Mouse (Mus musculus) embryonic facial prominence, embryonic 14.5 days (tissue): Measurements from ENCODE around the gene Pcnx3. TPM values are rescaled to one million over a fixed set of nuclear protein-coding genes. Genes with fewer than 3 reads are reported as not detected.

Experiments
- ATAC-seq: fragments of 200-750 bp; cut with Nextera tagmentation; 2 replicates; pipeline ENCODE4 v1.8.0; 2017; ENCODE audit warnings: low read depth, moderate number of reproducible peaks, moderate TSS enrichment
- DNase-seq: peaks from one replicate; pipeline ENCODE4 v3.0.0-alpha.2; 2015; ENCODE audit warnings: low spot score
- H3K27ac ChIP-seq: fragments of 300-500 bp; sonication (generic); replicated peaks from 2 replicates; pipeline ENCODE4 v1.5.1; 2014; ENCODE audit warnings: low read depth, mild to moderate bottlenecking, low read length, moderate library complexity
- H3K27me3 ChIP-seq: fragments of 300-500 bp; sonication (generic); replicated peaks from 2 replicates; pipeline ENCODE4 v1.6.1; 2014; ENCODE audit warnings: low read length; ENCODE audit not compliant: control insufficient read depth, insufficient read depth
- H3K36me3 ChIP-seq: fragments of 300-500 bp; sonication (generic); 2 replicates; pipeline ENCODE4 v1.6.1; 2014; ENCODE audit warnings: low read length, mixed read lengths; ENCODE audit not compliant: control insufficient read depth, insufficient read depth
- H3K4me1 ChIP-seq: fragments of 300-500 bp; sonication (generic); 2 replicates; pipeline ENCODE4 v1.6.1; 2014; ENCODE audit warnings: antibody characterized with exemption, low read length; ENCODE audit not compliant: control insufficient read depth, insufficient read depth
- H3K4me2 ChIP-seq: fragments of 300-500 bp; sonication (generic); 2 replicates; pipeline ENCODE4 v1.6.1; 2014; ENCODE audit warnings: low read depth, mild to moderate bottlenecking, low read length, moderate library complexity, mixed read lengths
- H3K4me3 ChIP-seq: fragments of 300-500 bp; sonication (generic); 2 replicates; pipeline ENCODE4 v1.5.1; 2014; ENCODE audit warnings: low read depth, mild to moderate bottlenecking, low read length
- H3K9ac ChIP-seq: fragments of 300-500 bp; sonication (generic); 2 replicates; pipeline ENCODE4 v1.6.1; 2014; ENCODE audit warnings: low read depth, mild to moderate bottlenecking, low read length, moderate library complexity, mixed read lengths
- H3K9me3 ChIP-seq: fragments of 300-500 bp; sonication (generic); 2 replicates; pipeline ENCODE4 v1.6.1; 2016; ENCODE audit warnings: low read length; ENCODE audit not compliant: control insufficient read depth
- WGBS: fragments of 180-500 bp; shearing (Covaris S2); extraction: QIAGEN DNeasy Blood & Tissue Kit; methylation state at CpG from one replicate; pipeline ENCODE4 v1.1.7; 2014; 5-methylcytosine and 5-hydroxymethylcytosine counted together
- microRNA-seq: library from miRNA; unstranded; fragments of <30 nt; microRNA quantifications from one replicate; pipeline ENCODE4, GENCODE M21; 2016; ENCODE audit warnings: borderline number of aligned reads
- polyA plus RNA-seq: library from polyadenylated mRNA; unstranded; fragments of >200 nt; fragmentation: Nextera tagmentation; extraction: Ambion mirVana; gene quantifications from 2 replicates; pipeline ENCODE4 v1.2.1, GENCODE M21; 2014

Gene Pcnx3
- polyA plus RNA-seq, 1 experiment from 2014 or later, result 24.1 TPM

- Histone ChIP-seq H3K4me2 (peak overlapping the region; percentile 92; the same call in 1 of the 2 replicates), H3K9ac (no peak overlapping the region), H3K4me3 (0 out of 2 replicates have a peak overlapping the region, but pooled peaks have one; percentile 85), H3K27ac (no peak overlapping the region), H3K4me1 (peaks cover 12% of the 10 kb centered on the region), H3K9me3 (no peaks in the 10 kb centered on the region), H3K36me3 (peaks cover 24% of the 10 kb centered on the region), H3K27me3 (no peaks in the 10 kb centered on the region)
- DNase-seq (no peak), ATAC-seq (no peak)
- WGBS, result 73% methylated on average over 7 of the region's 7 CpGs
Observed at GRCm38 (mm10) chr19:5636036-5636570, 52.6 kb downstream of the Pcnx3 start.

GRCm38 (mm10) chr19:5632120-5632519 is 56.6 kb downstream of the Pcnx3 start:
- no peak overlapping the region for H3K4me3 ChIP-seq
- DNase-seq (no peak), ATAC-seq (no peak)
- H3K27ac ChIP-seq, result no peak overlapping the region
- H3K4me2 ChIP-seq, result no peak overlapping the region
- no peaks in the 10 kb centered on the region for H3K9me3 ChIP-seq
- H3K9ac ChIP-seq, result no peak overlapping the region
- no peaks in the 10 kb centered on the region for H3K36me3 ChIP-seq
- 59% methylated on average over 9 of the region's 9 CpGs for WGBS
- H3K27me3 ChIP-seq, result no peaks in the 10 kb centered on the region
- peaks cover 8% of the 10 kb centered on the region for H3K4me1 ChIP-seq

- Histone ChIP-seq H3K4me3 (no peak overlapping the region), H3K27ac (no peak overlapping the region), H3K9me3 (no peaks in the 10 kb centered on the region), H3K27me3 (no peaks in the 10 kb centered on the region), H3K4me2 (no peak overlapping the region), H3K9ac (no peak overlapping the region), H3K4me1 (no peaks in the 10 kb centered on the region), H3K36me3 (no peaks in the 10 kb centered on the region)
- no peak for DNase-seq
- no peak for ATAC-seq
Observed at GRCm38 (mm10) chr19:5629907-5630306, 58.8 kb downstream of the Pcnx3 start.

- ATAC-seq (no peak), DNase-seq (no peak)
- Histone ChIP-seq H3K4me1 (no peaks in the 10 kb centered on the region), H3K9ac (no peak overlapping the region), H3K27me3 (no peaks in the 10 kb centered on the region), H3K36me3 (no peaks in the 10 kb centered on the region), H3K4me3 (no peak overlapping the region), H3K27ac (no peak overlapping the region), H3K4me2 (no peak overlapping the region), H3K9me3 (no peaks in the 10 kb centered on the region)
- 90% methylated on average over 8 of the region's 8 CpGs for WGBS
Observed at GRCm38 (mm10) chr19:5625311-5625710, 63.4 kb downstream of the Pcnx3 start.

GRCm38 (mm10) chr19:5621884-5622283 is 66.8 kb downstream of the Pcnx3 start:
- no peak overlapping the region for H3K4me3 ChIP-seq
- no peak for ATAC-seq
- no peak overlapping the region for H3K4me2 ChIP-seq
- WGBS, result 85% methylated on average over 5 of the region's 5 CpGs
- DNase-seq, result no peak
- H3K4me1 ChIP-seq, result no peaks in the 10 kb centered on the region
- H3K9me3 ChIP-seq, result no peaks in the 10 kb centered on the region
- H3K27me3 ChIP-seq, result no peaks in the 10 kb centered on the region
- H3K9ac ChIP-seq, result no peak overlapping the region
- no peak overlapping the region for H3K27ac ChIP-seq
- H3K36me3 ChIP-seq, result no peaks in the 10 kb centered on the region

- 86% methylated on average over 4 of the region's 4 CpGs for WGBS
- no peaks in the 10 kb centered on the region for H3K27me3 ChIP-seq
- H3K4me1 ChIP-seq, result no peaks in the 10 kb centered on the region
- no peak overlapping the region for H3K9ac ChIP-seq
- no peak overlapping the region for H3K4me2 ChIP-seq
- DNase-seq (no peak), ATAC-seq (no peak)
- H3K4me3 ChIP-seq, result no peak overlapping the region
- H3K9me3 ChIP-seq, result no peaks in the 10 kb centered on the region
- no peaks in the 10 kb centered on the region for H3K36me3 ChIP-seq
- no peak overlapping the region for H3K27ac ChIP-seq
Observed at GRCm38 (mm10) chr19:5620007-5620406, 68.7 kb downstream of the Pcnx3 start.

GRCm38 (mm10) chr19:5614953-5615352 is 73.8 kb downstream of the Pcnx3 start:
- no peaks in the 10 kb centered on the region for H3K27me3 ChIP-seq
- H3K27ac ChIP-seq, result no peak overlapping the region
- H3K4me2 ChIP-seq, result no peak overlapping the region
- no peaks in the 10 kb centered on the region for H3K4me1 ChIP-seq
- H3K36me3 ChIP-seq, result no peaks in the 10 kb centered on the region
- ATAC-seq (0 out of 2 replicates have a peak, but pooled peaks have one; percentile 19), DNase-seq (peak; percentile 71)
- H3K9ac ChIP-seq, result no peak overlapping the region
- 49% methylated on average over 2 of the region's 2 CpGs for WGBS
- no peak overlapping the region for H3K4me3 ChIP-seq
- no peaks in the 10 kb centered on the region for H3K9me3 ChIP-seq

Small RNAs within 50 kb of the gene (microRNA-seq; reads per million reads assigned to microRNA genes)
- not detected for gene Mir6987

Other genes starting within 250 kb of the Pcnx3 start
- gene Fosl1, start 241.4 kb downstream of the Pcnx3 start, polyA plus RNA-seq, result not detected in 2 replicates
- 5.7 and 6.1 TPM in 2 replicates for gene Ccdc85b, start 231.0 kb downstream of the Pcnx3 start, polyA plus RNA-seq
- gene Fibp, start 228.3 kb downstream of the Pcnx3 start, polyA plus RNA-seq, result 75.0 and 99.0 TPM in 2 replicates
- gene Ctsw, start 220.4 kb downstream of the Pcnx3 start, polyA plus RNA-seq, result 0.85 and 1.5 TPM in 2 replicates
- 175 and 190 TPM in 2 replicates for gene Efemp2, start 215.0 kb downstream of the Pcnx3 start, polyA plus RNA-seq
- gene Mus81, start 200.5 kb downstream of the Pcnx3 start, polyA plus RNA-seq, result 38.0 and 39.6 TPM in 2 replicates
- 2,353 and 2,499 TPM in 2 replicates for gene Cfl1, start 198.5 kb downstream of the Pcnx3 start, polyA plus RNA-seq
- not detected in 2 replicates for gene 1700020D05Rik, start 185.1 kb downstream of the Pcnx3 start, polyA plus RNA-seq
- gene Snx32, start 178.4 kb downstream of the Pcnx3 start, polyA plus RNA-seq, result 10.7 and 13.2 TPM in 2 replicates
- 6.1 and 6.4 TPM in 2 replicates for gene Ovol1, start 128.3 kb downstream of the Pcnx3 start, polyA plus RNA-seq
- 3.3 and 3.8 TPM in 2 replicates for gene Ap5b1, start 120.9 kb downstream of the Pcnx3 start, polyA plus RNA-seq
- gene Rnaseh2c, start 87.0 kb downstream of the Pcnx3 start, polyA plus RNA-seq, result 94.8 and 110 TPM in 2 replicates
- 24.7 and 32.5 TPM in 2 replicates for gene Kat5, start 78.7 kb downstream of the Pcnx3 start, polyA plus RNA-seq
- gene Rela, start 51.4 kb downstream of the Pcnx3 start, polyA plus RNA-seq, result 49.2 and 52.9 TPM in 2 replicates
- gene Sipa1, start 25.2 kb downstream of the Pcnx3 start, polyA plus RNA-seq, result 24.4 and 26.6 TPM in 2 replicates
- 18.9 and 23.3 TPM in 2 replicates for gene Map3k11, start 166 bp downstream of the Pcnx3 start, polyA plus RNA-seq
- 0.34 and 1.7 TPM in 2 replicates for gene Kcnk7, start 15.5 kb upstream of the Pcnx3 start, polyA plus RNA-seq
- gene Ehbp1l1, start 37.4 kb upstream of the Pcnx3 start, polyA plus RNA-seq, result 34.2 and 43.4 TPM in 2 replicates
- 101 and 111 TPM in 2 replicates for gene Fam89b, start 40.7 kb upstream of the Pcnx3 start, polyA plus RNA-seq
- 59.2 and 68.0 TPM in 2 replicates for gene Ltbp3, start 52.0 kb upstream of the Pcnx3 start, polyA plus RNA-seq
- gene Scyl1, start 82.5 kb upstream of the Pcnx3 start, polyA plus RNA-seq, result 78.3 and 79.8 TPM in 2 replicates
- gene Frmd8, start 186.4 kb upstream of the Pcnx3 start, polyA plus RNA-seq, result 20.6 and 25.8 TPM in 2 replicates
- 2.8 and 3.0 TPM in 2 replicates for gene Slc25a45, start 188.9 kb upstream of the Pcnx3 start, polyA plus RNA-seq
- gene Tigd3, start 205.2 kb upstream of the Pcnx3 start, polyA plus RNA-seq, result 1.4 and 2.0 TPM in 2 replicates
- gene Dpf2, start 224.1 kb upstream of the Pcnx3 start, polyA plus RNA-seq, result 124 and 143 TPM in 2 replicates
- 14.0 and 16.2 TPM in 2 replicates for gene Cdc42ep2, start 235.9 kb upstream of the Pcnx3 start, polyA plus RNA-seq